Mouse (Mus musculus) 416B (cell line): ENCODE measurements at regions not wholly inside any gene's neighbourhood (a gene's known extent, or its start where the extent isn't known, plus 50 kb on each side); places are given as distances from the start of the nearest gene placed in this dataset.

Experiments
- DNase-seq: peaks from one replicate; pipeline ENCODE4 v3.0.0; 2011; ENCODE audit warnings: low read depth

DNA sequence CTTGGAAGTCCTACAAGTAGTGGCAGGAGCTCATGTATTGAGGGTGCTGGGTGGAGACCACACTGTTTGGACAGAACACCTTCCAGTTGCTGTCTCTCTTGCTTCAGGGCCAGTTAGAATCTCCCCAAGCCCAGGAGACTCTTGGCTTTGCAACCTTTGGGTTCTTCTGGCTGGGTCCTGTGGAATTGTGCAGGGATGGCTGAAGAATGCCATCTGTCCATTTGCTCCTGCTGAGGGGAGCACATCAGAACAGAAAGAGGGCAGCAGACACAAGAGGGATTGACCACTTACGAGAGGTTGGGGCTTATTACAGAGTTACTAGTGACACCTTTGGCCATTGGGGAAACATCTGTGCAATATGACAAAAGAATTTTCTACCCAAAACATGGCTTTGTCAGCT is 145.1 kb downstream of the Rps24 start:
- no peak for DNase-seq

DNA sequence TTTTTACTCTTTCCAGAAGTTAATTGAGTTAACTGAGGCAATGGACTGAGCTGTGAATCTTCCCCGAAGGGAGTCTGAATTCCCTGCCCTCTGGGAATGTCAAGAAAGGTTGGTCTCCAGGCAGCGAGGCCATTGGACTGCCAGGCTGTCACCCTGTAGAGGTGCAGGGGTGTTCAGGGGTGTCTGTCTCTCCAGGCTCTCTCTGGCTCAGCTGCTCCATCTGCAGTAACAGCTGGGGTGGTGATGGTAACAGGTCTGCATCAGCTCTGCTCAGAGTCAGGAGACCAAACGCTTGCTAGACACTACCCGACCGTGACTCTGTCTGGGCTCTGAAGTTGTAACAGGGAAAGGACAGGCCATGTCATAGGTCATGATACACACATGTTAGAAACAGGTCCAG is 154.9 kb downstream of the Rps24 start:
- DNase-seq = no peak

GRCm38 (mm10) chr14:24644117-24644808 is 157.3 kb downstream of the Rps24 start:
- DNase-seq = no peak

DNA sequence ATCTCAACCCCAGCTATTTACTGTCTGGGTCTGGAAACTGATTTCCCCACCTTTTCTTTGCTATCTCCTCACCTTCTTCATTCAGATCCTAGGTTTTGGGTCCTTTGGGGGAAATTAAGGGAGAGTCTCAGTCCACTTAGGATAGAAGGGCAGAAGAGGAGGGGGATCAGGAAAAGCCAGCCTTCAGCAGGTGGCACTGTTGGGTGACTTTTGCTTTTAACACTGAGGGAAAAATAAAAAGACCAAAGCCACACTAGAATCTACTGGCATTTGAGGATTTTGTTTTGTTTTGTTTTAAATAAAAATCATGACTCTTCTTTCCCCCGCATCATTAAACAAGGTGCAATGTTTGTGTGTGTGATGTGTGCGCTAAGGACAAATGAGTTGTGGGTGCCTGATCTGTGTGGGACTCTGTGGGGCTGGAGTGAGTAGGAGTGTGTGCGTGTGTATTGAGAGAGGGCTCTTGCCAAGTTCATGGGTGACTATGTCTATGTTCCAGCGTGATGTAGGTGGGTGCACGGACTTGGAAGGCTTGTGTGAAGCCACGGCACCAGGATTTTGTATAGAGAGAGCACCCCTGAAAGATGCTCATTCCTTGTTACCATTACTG is 159.4 kb downstream of the Rps24 start:
- DNase-seq = no peak

DNA sequence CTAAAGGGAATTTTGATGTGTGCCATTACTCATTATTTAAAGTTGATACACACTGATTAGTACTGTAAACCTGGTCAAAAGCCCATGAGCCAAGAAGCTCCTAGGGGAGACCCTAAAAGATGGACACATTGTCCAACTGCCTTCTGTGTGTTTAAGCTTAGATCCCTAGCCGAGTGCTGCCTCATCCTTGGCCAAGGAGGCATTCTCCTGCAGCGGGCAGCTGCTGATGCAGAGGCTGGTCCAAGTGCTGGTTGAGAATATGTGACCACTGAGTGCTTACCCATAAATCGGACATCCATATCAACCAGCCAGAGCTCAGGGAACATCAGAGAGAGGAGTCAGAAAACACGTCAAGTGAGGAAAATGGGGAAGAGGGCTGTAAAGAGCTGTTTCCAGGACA is 160.8 kb downstream of the Rps24 start:
- no peak for DNase-seq

DNA sequence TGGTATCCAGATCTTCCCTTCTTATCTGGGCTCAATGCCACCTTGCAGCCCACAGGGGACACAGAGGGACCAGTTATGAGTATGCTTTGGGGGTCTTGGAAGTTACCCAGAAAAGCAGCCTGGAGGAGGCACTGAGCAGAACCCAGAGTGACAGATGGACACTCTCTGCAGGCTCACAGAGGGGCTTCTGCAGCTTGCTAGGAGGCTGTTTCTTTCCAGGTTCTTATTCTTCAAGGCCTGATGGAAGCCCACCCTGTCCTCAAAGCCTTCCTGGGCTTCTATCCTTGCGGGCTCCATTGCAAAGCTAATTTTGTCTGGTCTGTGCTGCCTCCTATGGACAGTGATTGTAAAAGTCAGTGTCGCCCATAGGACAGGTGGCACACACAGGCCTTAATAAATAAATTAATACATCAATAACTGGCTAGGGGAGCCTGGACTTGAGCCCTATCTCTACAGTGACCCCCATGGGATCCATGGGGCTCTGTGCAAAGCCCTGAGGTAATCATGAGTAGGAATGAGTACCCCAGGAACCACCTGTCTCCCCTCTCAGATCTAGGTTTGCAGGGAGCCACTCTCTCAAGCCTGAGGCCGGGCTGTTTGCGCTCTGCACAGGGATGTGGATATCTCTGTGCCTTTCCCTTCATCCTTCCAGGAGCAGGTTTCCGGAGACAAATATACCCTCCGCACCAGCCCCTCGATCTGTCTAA is 163.4 kb downstream of the Rps24 start:
- DNase-seq = no peak

- DNase-seq = no peak
Observed at GRCm38 (mm10) chr14:24650902-24651270, 164.0 kb downstream of the Rps24 start.

GRCm38 (mm10) chr14:24652591-24652990 is 165.7 kb downstream of the Rps24 start:
- DNase-seq = no peak

DNA sequence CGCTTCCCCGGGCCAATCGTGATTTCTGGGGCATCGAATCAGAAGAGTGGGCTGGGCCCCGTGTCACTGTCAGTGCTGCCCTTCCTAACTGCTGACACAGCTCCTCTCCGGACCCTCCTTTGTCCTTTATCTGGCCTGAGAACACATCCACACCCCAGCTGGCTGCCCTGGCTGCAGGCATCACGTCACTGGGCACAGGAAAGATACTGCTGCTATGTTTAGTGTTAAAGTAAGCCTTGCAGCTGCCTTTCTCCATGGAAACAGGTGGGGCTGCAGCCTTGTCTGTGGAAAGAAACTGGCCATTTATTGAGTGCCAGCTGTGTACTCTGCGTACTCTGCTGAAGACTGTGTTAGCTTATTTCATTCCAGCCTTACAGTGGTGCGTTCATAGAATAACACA is 168.7 kb downstream of the Rps24 start:
- DNase-seq = no peak

DNA sequence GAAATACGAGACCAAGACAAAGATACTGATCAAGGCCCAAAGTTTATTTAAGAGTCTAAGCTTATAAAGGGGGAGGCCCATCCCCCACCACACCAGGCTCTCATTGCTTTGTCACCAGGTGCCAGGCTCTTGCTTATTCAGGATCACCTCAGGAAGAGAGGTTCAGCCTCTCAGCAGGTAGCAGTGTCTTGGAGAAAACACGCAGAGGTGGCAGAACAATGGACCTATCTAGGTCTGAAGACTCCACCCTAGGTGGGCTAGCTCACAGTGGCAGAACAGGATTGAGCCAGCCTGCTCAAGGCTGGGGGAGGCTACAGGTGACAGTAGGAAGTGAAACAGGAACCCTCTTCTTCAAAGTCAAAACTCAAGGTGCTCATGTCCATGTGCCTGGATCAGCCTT is 174.9 kb downstream of the Rps24 start:
- DNase-seq = no peak

- no peak for DNase-seq
Observed at GRCm38 (mm10) chr14:24665210-24665609, 178.3 kb downstream of the Rps24 start.
